Mouse (Mus musculus): ENCODE results near the gene Abi2. TPM values are rescaled to one million over a fixed set of nuclear protein-coding genes. Genes with fewer than 3 reads are reported as not detected.

The Abi2 gene
- polyA plus RNA-seq (2015; fragmentation: Nextera tagmentation; extraction: Ambion mirVana), result 16.2 and 16.3 TPM in 2 replicates

DNA sequence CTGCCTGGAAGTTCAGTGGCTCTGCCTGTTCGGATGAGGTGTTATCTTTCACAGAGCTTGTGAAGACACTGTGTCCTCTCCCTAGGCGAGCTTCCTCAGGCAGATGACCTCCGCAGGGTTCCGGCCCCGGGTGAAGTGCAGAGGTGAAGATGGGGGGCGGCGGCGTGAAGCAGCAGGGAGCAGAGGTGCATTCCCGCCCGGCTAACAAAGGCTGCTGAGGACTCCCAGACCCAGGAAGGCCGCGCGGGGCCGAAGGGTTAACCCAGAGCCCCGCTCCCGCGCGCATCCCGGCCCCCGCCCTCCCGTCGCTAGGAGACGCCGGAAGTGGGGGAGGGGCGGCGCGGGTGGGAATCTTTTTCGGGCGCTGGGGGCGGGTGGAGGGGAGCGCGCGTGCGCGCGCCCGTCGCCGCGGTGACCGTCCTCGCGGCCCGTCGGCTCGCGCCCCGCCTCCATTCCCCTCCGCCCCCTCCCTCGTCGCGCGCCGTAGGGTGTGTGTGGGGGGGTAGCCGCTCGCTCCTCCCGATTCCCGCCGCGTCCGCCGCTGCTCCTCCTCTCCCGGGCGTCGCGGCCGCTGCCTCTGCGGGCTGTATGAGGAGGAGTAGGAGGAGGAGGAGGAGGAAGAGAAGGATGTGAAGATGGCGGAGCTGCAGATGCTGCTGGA lies at the start of gene Abi2:
Gene Abi2, plus strand, starts transcription at position 452 of the 661 bp plus-strand sequence.
- WGBS, result under 1% methylated on average over 22 of the region's 69 CpGs

DNA sequence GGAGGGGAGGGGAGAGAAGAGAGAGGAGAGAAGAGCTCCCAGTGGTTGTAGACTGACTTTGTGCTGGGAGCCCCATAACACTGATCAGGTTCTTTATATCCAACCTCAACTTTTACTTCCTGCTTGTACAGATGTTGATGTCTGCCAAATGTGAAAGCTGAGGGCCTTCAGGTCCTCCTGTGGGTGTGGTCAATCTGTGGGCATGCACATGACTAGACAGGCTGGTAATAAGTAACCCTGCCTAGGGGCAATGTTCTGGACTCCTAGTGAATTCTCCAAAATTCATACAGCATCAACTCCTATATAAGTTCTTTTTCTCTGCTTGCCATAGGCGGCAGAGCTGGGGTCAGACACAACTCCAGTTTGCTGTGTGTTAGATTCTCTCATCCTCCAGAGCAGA lies 47.8 kb upstream of the Abi2 start:
- Histone ChIP-seq H3K9ac (ENCODE audit: low read length) (no peak overlapping the region), H3K9me3 (replicated peaks; ENCODE audit: control insufficient read depth, low read length) (no peaks in the 10 kb centered on the region), H3K27ac (ENCODE audit: low read length) (no peak overlapping the region), H3K4me1 (ENCODE audit: control insufficient read depth, insufficient read depth, low read length) (no peaks in the 10 kb centered on the region), H3K36me3 (ENCODE audit: control insufficient read depth, insufficient read depth, low read length) (0 out of 2 replicates have a peak, but pooled peaks cover 5% of the 10 kb centered on the region), H3K4me3 (replicated peaks; ENCODE audit: low read length) (no peak overlapping the region), H3K27me3 (ENCODE audit: control insufficient read depth, insufficient read depth, low read length) (no peaks in the 10 kb centered on the region), H3K4me2 (ENCODE audit: low read depth, low read length) (no peak overlapping the region)
- ATAC-seq (ENCODE audit: insufficient read depth, low FRiP score), result no peak
- 88% methylated on average over 1 of the region's 1 CpGs for WGBS

More for the DNA sequence above, at the start of gene Abi2:
- Histone ChIP-seq H3K27ac (ENCODE audit: low read length) (peak within 1 kb of the TSS; percentile 89), H3K36me3 (ENCODE audit: control insufficient read depth, insufficient read depth, low read length) (no peaks in the 10 kb centered on the region), H3K9me3 (replicated peaks; ENCODE audit: control insufficient read depth, low read length) (no peaks in the 10 kb centered on the region), H3K4me2 (ENCODE audit: low read depth, low read length) (peak within 1 kb of the TSS; percentile 69), H3K27me3 (ENCODE audit: control insufficient read depth, insufficient read depth, low read length) (no peaks in the 10 kb centered on the region), H3K4me1 (ENCODE audit: control insufficient read depth, insufficient read depth, low read length) (peaks cover 3% of the 10 kb centered on the region; the same call in 1 of the 2 replicates), H3K9ac (ENCODE audit: low read length) (peak within 1 kb of the TSS; percentile 93), H3K4me3 (replicated peaks; ENCODE audit: low read length) (peak within 1 kb of the TSS; percentile 95)
- peak; percentile 95 for ATAC-seq (ENCODE audit: insufficient read depth, low FRiP score)

DNA sequence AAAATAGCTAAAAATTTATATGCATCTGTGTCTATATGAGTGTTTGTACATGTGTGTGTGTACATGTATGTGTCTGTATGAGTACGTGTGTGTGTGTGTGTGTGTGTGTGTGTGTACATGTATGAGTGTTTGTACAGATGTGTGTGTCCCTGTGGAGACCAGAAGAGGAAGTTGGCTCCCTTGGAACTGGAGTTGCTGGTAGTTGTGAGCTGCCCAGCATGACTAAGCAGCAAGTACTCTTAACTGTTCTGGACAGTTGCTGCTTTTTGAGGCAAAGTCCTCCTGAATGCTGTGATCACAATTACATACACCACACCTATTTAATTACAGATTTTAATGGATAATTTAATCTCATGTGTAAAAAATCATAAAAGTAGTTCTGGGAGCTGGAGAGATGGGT lies 32.9 kb upstream of the Abi2 start:
- Histone ChIP-seq H3K4me1 (ENCODE audit: control insufficient read depth, insufficient read depth, low read length) (no peaks in the 10 kb centered on the region), H3K9ac (ENCODE audit: low read length) (no peak overlapping the region), H3K9me3 (replicated peaks; ENCODE audit: control insufficient read depth, low read length) (no peaks in the 10 kb centered on the region), H3K36me3 (ENCODE audit: control insufficient read depth, insufficient read depth, low read length) (peaks cover 8% of the 10 kb centered on the region; the same call in 1 of the 2 replicates), H3K27me3 (ENCODE audit: control insufficient read depth, insufficient read depth, low read length) (no peaks in the 10 kb centered on the region), H3K4me3 (replicated peaks; ENCODE audit: low read length) (no peak overlapping the region), H3K4me2 (ENCODE audit: low read depth, low read length) (no peak overlapping the region), H3K27ac (ENCODE audit: low read length) (no peak overlapping the region)
- ATAC-seq (ENCODE audit: insufficient read depth, low FRiP score), result no peak
- 88% methylated on average over 1 of the region's 1 CpGs for WGBS

DNA sequence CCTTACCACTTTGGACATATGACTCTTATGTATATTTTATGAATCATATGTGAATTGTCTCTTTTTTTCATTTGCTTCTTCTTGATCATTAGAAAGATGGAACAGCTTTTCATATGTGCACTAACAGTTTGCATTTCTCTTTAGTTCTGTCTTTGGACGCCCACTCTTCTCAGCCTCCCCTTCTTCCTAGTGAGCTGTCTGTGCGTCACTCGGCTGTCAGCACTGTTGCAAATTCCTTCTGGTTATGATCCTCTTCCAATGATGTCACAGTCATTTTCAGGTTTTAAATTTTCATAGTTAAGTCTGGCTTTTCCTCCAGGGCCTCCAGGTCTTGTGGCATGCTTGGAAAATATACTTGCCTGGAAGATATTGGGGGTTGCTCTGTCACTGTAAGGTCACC lies 27.5 kb upstream of the Abi2 start:
- Histone ChIP-seq H3K27me3 (ENCODE audit: control insufficient read depth, insufficient read depth, low read length) (no peaks in the 10 kb centered on the region), H3K9me3 (replicated peaks; ENCODE audit: control insufficient read depth, low read length) (no peaks in the 10 kb centered on the region), H3K27ac (ENCODE audit: low read length) (no peak overlapping the region), H3K9ac (ENCODE audit: low read length) (no peak overlapping the region), H3K36me3 (ENCODE audit: control insufficient read depth, insufficient read depth, low read length) (peaks cover 8% of the 10 kb centered on the region), H3K4me3 (replicated peaks; ENCODE audit: low read length) (no peak overlapping the region), H3K4me2 (ENCODE audit: low read depth, low read length) (no peak overlapping the region), H3K4me1 (ENCODE audit: control insufficient read depth, insufficient read depth, low read length) (no peaks in the 10 kb centered on the region)
- WGBS, result 95% methylated on average over 3 of the region's 3 CpGs
- no peak for ATAC-seq (ENCODE audit: insufficient read depth, low FRiP score)

DNA sequence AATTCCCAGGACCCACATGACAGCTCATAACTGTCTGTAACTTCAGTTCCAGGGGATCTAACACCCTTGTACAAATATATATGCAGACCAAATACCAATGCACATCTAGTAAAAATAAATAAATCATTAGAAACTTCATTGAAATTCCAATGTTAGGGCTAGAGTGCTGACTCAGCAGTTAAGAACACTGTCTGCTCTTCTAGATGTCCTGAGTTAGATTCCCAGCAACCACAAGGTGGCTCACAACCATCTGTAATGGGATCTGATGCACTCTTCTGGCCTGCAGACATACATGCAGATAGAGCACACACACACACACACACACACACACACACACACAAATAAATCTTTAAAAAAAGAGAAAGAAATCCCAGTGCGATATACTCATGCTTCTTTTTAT lies 4.6 kb upstream of the Abi2 start:
- 94% methylated on average over 1 of the region's 1 CpGs for WGBS
- H3K4me3 ChIP-seq (replicated peaks; ENCODE audit: low read length), result no peak overlapping the region

DNA sequence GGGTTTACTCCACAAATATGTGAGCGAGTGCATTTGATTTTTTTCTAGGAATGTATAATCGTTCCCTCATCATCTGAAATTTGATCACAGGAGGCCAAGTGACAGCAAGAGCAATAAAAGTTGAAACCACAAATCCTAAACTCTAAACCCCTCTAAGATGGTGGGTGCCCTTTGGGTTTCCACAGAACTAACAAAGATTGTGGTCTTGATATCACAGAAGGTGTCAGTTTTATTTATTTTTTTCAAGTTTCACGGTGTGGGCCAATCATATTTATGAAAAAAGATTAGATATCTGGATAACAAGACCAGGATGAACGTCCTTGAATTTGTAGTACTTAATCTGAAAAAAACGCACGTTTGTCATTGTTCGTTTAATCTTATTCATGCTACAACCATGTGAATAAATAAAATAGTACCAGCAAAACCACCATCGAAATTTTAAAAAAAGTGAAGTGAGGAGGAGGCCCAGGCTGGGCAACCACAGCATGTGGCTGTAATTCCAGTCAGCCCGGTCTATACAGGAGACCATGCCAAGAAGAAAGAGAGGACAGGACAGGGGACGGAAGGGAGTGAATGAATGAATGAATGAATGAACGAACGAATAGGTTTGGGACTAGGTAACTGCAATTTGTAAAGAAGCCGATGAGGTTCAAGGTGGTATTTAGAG lies 785 bp upstream of the Abi2 start:
- Histone ChIP-seq H3K4me3 (replicated peaks; ENCODE audit: low read length) (peak overlapping the region; percentile 95), H3K27ac (ENCODE audit: low read length) (peak overlapping the region; percentile 83), H3K4me2 (ENCODE audit: low read depth, low read length) (peak overlapping the region; percentile 69), H3K4me1 (ENCODE audit: control insufficient read depth, insufficient read depth, low read length) (peaks cover 3% of the 10 kb centered on the region; the same call in 1 of the 2 replicates), H3K36me3 (ENCODE audit: control insufficient read depth, insufficient read depth, low read length) (no peaks in the 10 kb centered on the region), H3K9ac (ENCODE audit: low read length) (peak overlapping the region; percentile 93), H3K9me3 (replicated peaks; ENCODE audit: control insufficient read depth, low read length) (no peaks in the 10 kb centered on the region), H3K27me3 (ENCODE audit: control insufficient read depth, insufficient read depth, low read length) (no peaks in the 10 kb centered on the region)
- ATAC-seq (ENCODE audit: insufficient read depth, low FRiP score), result peak; percentile 30; the same call in 1 of the 2 replicates
- WGBS, result 18% methylated on average over 13 of the region's 13 CpGs

More for the DNA sequence above, 4.6 kb upstream of the Abi2 start:
- Histone ChIP-seq H3K36me3 (ENCODE audit: control insufficient read depth, insufficient read depth, low read length) (no peaks in the 10 kb centered on the region), H3K27ac (ENCODE audit: low read length) (no peak overlapping the region), H3K9me3 (replicated peaks; ENCODE audit: control insufficient read depth, low read length) (no peaks in the 10 kb centered on the region), H3K9ac (ENCODE audit: low read length) (no peak overlapping the region), H3K4me2 (ENCODE audit: low read depth, low read length) (no peak overlapping the region), H3K4me1 (ENCODE audit: control insufficient read depth, insufficient read depth, low read length) (peaks cover 3% of the 10 kb centered on the region; the same call in 1 of the 2 replicates), H3K27me3 (ENCODE audit: control insufficient read depth, insufficient read depth, low read length) (no peaks in the 10 kb centered on the region)
- ATAC-seq (ENCODE audit: insufficient read depth, low FRiP score), result no peak

DNA sequence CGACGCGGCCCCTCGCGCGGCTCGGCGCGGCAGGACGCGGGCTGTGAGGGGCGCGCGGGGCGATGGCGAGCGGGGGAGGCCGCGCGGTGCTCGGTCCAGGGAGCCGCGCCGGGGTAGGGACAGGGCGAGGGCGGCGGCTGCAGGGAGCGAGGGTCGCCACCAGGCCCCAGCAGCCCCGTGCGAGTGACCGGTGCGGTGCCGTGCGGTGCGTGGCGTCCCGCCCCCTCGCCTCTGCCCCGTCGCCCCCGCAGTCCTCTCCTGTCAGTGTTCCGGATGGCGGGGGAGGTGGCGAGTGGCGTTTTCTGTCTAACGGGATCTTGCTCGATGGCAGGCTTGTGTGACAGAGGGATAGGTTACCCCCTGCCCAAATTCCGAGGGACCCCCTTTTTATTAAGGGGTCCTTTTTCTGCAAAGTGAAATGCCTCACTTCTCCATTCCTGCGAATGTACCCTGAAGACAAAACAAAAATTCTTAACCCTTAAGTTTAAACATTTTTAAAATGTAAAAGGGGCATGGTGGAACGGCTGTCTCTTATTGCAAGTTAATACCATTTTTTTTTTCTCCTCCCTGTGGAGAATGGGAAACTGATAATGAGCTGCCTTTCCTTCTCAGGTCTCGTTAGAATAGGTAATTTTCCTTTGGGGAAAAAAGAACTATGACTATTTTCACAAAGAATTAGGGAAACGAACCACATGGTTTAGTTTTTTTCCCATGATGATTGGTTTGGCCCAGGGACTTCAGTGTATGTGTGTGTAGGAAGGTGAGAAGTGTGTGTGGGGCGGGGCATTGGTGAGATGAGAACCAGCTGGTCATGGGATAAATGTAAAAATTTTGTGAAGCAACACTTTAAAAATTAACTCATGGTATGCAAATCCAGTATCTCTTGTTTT lies 754 bp downstream of the Abi2 start:
- no peaks in the 10 kb centered on the region for H3K27me3 ChIP-seq (ENCODE audit: control insufficient read depth, insufficient read depth, low read length)
- H3K4me1 ChIP-seq (ENCODE audit: control insufficient read depth, insufficient read depth, low read length), result peaks cover 3% of the 10 kb centered on the region; the same call in 1 of the 2 replicates
- no peaks in the 10 kb centered on the region for H3K9me3 ChIP-seq (replicated peaks; ENCODE audit: control insufficient read depth, low read length)
- H3K9ac ChIP-seq (ENCODE audit: low read length), result peak overlapping the region; percentile 93
- no peaks in the 10 kb centered on the region for H3K36me3 ChIP-seq (ENCODE audit: control insufficient read depth, insufficient read depth, low read length)
- peak overlapping the region; percentile 89 for H3K27ac ChIP-seq (ENCODE audit: low read length)
- peak overlapping the region; percentile 69 for H3K4me2 ChIP-seq (ENCODE audit: low read depth, low read length)
- peak overlapping the region; percentile 95 for H3K4me3 ChIP-seq (replicated peaks; ENCODE audit: low read length)
- WGBS, result 1% methylated on average over 54 of the region's 54 CpGs
- peak; percentile 65 for ATAC-seq (ENCODE audit: insufficient read depth, low FRiP score)

DNA sequence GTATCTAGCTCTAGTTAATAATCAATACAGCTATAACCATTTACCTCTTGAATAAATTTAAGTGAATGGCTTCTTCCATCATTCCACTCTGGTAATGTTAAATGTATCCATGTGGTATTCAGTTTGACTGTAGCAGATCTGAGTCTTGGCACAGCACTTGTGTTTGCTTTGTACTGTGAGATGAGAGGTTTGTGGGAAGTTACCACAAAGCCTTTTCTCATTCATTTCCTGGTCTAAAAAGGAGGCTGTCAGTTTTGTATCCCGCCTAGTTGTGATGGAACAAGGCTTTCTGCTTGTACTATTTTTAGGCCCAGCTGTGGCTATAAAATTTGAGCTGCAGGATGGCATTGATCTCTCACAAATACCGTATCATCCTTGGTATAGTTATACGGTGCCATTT lies 7.3 kb downstream of the Abi2 start:
- no peaks in the 10 kb centered on the region; the same call in 1 of the 2 replicates for H3K4me1 ChIP-seq (ENCODE audit: control insufficient read depth, insufficient read depth, low read length)
- H3K4me3 ChIP-seq (replicated peaks; ENCODE audit: low read length), result no peak overlapping the region
- no peaks in the 10 kb centered on the region for H3K27me3 ChIP-seq (ENCODE audit: control insufficient read depth, insufficient read depth, low read length)
- no peak overlapping the region for H3K4me2 ChIP-seq (ENCODE audit: low read depth, low read length)
- ATAC-seq (ENCODE audit: insufficient read depth, low FRiP score), result no peak
- H3K36me3 ChIP-seq (ENCODE audit: control insufficient read depth, insufficient read depth, low read length), result no peaks in the 10 kb centered on the region
- no peak overlapping the region for H3K9ac ChIP-seq (ENCODE audit: low read length)
- WGBS, result 72% methylated on average over 3 of the region's 3 CpGs
- no peaks in the 10 kb centered on the region for H3K9me3 ChIP-seq (replicated peaks; ENCODE audit: control insufficient read depth, low read length)
- H3K27ac ChIP-seq (ENCODE audit: low read length), result no peak overlapping the region

All from stomach, embryonic 16.5 days (tissue).